Mouse (Mus musculus) CD8-positive naive resting alpha-beta T cell, adult 2 months (primary cell): ENCODE measurements around the gene Dnah12.
"Not testable (repeated sequence)": the region's sequence is repeated elsewhere in the genome, so short reads cannot be mapped to it uniquely, and the experiment has no call there.

Source experiments
- DNase-seq, 2 experiments: peaks; one replicate each; pipeline ENCODE4 v3.0.0; 2022; ENCODE audit warnings: low read depth in 2 of 2, low spot score in 2 of 2

Dnah12 gene

GRCm38 (mm10) chr14:26705246-26705645 is 12.2 kb downstream of the Dnah12 start:
- DNase-seq, result not testable (repeated sequence)

- not testable (repeated sequence) for DNase-seq
Measured at GRCm38 (mm10) chr14:26719696-26720095, 26.6 kb downstream of the Dnah12 start.

DNA sequence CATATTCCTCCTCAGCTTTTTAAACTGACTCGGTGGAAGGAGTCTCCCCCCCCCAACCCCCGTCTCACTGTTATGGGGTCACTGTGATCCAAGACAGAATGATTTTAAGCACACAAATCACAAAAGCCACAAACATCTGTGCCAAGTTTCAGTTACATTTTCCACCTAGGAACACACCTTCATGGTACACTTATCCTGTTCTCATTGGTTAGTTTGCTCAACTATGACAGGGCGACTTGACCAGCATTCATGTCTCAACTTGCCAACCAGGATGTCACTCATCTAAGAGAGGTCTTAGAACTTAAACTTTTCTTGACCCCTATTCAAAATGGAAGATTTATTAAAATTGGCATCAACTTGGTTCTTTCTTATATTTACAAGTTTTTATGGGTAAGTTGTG is 31.8 kb downstream of the Dnah12 start:
- DNase-seq, result no peak

- no peak for DNase-seq
Measured at GRCm38 (mm10) chr14:26758566-26758965, 65.5 kb downstream of the Dnah12 start.

- no peak for DNase-seq
Measured at GRCm38 (mm10) chr14:26764827-26765226, 71.8 kb downstream of the Dnah12 start.

DNA sequence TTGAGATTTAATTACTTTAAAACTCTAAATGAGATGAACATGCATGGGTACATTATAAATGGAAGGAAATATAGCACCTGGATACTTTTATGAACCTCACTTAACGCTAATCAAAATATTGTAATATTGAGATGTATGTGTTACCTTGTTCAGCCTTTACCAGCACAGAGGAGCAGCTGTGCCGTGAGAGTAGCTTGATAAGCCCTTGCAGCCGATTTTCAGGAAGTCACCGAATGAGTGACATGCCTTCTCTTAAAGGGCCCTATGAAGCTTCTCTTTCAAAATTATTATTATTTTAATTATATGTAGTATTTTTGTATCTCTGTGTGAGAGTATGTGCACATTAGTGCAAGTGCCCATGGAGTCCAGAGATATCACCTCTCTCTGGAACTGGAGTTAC is 75.1 kb downstream of the Dnah12 start:
- no peak for DNase-seq

DNA sequence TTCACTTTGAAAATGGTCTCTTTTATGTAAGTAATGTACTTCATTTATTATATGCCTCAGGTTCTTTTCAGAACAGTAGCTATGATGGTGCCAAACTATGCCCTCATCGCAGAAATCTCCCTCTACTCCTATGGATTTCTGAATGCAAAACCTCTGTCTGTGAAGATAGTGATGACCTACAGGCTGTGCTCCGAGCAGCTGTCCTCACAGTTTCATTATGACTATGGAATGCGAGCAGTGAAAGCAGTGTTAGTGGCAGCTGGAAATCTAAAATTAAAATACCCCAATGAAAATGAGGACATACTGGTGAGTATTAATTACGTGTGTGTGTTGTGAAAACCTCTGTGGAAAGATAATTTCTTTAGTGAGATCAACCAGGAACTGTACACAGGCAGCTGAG is 80.5 kb downstream of the Dnah12 start:
- no peak for DNase-seq

DNA sequence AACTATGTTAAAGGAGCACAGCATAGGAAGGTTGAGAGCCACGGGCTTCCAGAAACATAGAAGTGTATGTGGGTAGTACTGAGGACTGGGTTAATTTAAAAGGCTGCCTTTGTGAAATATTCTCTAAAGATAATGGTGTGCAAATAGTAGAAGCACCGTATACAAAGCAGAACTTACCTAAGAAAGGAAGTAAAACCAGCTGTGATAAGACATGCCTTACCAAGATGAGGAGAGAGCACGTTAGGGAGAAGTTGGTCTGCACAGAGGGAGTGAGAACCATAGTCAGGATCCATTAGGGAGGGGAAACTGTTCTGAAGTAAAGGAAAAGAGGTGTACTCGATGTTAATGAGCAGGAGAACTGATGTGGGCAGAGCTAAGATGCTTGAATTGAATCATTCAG is 90.7 kb downstream of the Dnah12 start:
- DNase-seq, result no peak

DNA sequence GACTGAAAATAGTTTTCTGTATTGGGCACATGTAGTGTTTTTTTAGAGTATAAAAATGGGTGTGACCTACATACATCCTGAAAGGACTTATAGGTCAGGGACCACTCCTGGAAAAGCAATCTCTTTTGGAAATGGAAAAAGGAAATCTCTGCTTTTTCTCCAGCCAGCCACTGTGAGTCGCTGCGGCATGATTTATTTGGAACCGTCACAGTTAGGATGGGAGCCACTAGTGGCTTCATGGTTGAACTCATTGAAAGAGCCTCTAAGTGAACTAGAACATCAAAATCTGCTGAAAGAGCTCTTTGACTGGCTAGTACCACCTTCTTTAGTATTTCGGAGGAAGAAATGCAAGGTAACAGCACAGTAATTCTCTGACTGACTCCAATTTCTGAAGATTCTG is 92.6 kb downstream of the Dnah12 start:
- no peak for DNase-seq

DNA sequence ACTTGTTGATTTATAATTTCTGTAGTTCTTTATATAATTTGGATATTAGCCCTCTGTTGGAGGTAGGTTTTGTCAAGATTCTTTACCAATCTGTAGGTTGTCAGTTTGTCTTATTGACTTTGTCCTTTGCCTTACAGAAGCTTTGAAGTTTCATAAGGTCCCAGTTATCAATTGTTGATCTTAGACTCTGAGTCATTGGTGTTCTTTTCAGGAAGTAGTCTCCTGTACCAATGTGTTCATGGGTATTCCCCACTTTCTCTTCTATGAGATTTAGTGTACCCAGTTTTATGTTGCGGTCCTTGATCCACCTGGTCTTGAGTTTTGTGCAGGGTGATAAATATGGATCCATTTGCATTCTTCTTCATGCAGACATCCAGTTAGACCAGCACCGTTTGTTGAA is 101.4 kb downstream of the Dnah12 start:
- no peak for DNase-seq

- no peak for DNase-seq
Measured at GRCm38 (mm10) chr14:26798330-26798729, 105.3 kb downstream of the Dnah12 start.

GRCm38 (mm10) chr14:26799286-26799685 is 106.2 kb downstream of the Dnah12 start:
- DNase-seq, result no peak

DNA sequence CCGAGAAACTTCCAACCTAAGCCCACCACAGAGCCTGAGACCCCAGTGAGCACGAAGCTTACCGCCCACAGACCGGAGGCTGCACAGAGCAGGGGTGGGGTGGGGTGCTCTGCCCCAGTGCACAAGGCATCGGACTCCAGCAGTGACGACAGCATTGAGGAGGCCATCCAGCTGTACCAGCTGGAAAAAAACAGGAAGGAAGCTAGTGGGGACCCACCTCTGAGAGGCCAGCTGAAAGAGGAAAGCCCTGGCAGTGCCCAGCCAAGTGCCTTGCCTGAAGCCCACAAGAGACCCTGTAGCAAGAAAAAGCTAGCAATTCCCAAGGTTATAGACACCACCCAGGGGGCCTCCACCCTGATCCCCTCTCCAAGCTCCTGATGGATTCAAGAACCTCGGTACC is 112.4 kb downstream of the Dnah12 start:
- DNase-seq, result no peak

DNA sequence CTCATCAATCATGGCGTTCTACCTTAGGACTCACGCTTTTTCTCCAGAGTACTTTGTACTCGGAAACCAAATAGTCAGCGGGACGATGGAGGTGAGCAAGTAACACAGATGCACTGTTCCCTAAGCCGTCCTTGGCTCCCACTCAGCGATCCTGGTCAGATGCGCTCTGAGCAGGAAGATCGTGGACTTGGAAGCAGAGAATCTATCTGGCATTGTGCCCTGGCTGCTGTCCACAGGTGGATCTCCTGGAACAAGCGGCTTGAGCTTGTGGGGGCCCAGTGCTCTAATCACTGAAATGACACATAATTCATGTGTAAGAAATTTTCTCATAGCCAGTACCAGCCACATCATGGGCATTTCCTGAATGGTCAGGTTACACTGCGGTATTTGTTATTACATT is 119.7 kb downstream of the Dnah12 start:
- DNase-seq, result no peak

DNA sequence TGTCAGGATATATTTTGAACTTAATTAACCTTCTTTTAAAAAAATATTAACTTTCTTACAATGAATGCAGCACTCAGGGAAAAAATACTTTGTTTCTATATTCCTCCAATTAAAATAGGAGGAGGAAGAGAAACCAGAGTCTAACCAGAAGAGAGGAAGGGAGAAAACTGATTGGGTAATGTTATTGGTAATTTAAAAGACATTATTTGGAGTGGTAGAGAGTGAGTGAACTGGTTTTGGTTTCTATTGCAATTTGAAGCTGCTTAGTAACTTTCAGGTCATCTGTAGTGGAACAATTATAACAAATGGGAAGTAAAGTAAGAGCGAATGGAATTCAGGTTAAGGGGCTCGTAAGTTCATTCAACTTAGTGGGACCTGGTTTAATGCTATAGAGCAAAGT is 120.8 kb downstream of the Dnah12 start:
- DNase-seq, result no peak

DNA sequence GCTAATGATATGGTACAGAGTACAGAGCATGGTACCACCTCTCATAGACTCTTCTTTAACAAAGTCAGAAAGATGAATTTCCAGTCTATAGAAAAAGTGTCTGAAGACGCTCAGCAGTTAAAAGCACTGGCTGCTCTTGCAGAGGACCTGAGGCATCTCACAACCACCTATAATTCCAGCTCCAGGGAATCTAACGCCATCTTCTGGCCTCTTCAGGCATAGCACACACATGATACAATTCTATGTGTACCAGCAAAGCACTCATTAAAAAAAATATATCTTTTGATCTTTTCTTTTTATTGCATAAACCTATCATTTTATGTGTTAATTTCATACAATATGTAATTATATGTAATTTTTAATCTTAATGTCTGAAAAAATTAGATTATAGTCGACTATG is 121.8 kb downstream of the Dnah12 start:
- no peak for DNase-seq

- DNase-seq, result no peak
Measured at GRCm38 (mm10) chr14:26816785-26817184, 123.7 kb downstream of the Dnah12 start.

- no peak for DNase-seq
Measured at GRCm38 (mm10) chr14:26826020-26826419, 132.9 kb downstream of the Dnah12 start.

- peak in 1 of 2 experiments; percentile 6 for DNase-seq
Measured at GRCm38 (mm10) chr14:26853053-26853452, 160.0 kb downstream of the Dnah12 start.

GRCm38 (mm10) chr14:26854066-26854465 is 161.0 kb downstream of the Dnah12 start:
- DNase-seq, result no peak

- DNase-seq, result no peak
Measured at GRCm38 (mm10) chr14:26858364-26858763, 165.3 kb downstream of the Dnah12 start.

DNA sequence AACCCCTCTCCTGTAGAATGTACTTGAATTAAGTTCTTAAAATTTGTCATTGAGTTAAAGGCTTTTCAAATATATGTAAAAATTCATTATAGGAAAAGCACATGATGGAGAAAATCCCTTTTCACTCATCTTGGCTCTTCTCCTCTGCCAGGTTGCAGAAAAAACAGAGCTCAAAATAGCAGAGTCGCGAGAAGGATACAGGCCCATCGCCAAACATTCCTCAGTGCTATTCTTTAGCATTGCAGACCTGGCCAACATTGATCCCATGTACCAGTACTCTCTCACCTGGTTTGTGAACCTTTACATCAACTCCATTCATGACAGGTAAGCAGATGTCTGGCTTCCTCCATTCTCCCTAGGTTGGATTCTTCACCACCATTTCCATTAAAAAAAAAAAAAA is 165.9 kb downstream of the Dnah12 start:
- DNase-seq, result no peak

DNA sequence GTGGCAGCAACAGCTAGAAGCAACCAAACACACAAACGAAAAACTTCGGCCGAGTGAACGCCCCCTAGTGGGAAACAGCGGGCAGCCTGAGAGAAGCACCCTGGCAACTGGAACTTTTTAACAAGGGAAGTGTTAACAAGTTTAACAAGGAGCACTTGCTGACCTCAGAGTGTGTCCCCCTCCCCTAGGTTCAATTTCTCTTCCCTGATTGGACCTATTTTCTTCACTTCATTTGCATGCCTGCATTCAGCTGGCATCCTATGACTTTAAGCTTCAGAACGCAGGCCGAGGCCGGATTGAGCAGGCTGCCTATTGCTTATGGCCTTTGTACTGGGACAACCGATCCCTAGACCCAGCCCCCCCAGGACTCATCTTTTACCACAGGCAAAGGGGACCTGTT is 174.3 kb downstream of the Dnah12 start:
- DNase-seq, result no peak

GRCm38 (mm10) chr14:26868299-26868698 is 175.2 kb downstream of the Dnah12 start:
- DNase-seq, result no peak
